Mouse (Mus musculus): ENCODE measurements around the gene 9030025P20Rik.

DNA sequence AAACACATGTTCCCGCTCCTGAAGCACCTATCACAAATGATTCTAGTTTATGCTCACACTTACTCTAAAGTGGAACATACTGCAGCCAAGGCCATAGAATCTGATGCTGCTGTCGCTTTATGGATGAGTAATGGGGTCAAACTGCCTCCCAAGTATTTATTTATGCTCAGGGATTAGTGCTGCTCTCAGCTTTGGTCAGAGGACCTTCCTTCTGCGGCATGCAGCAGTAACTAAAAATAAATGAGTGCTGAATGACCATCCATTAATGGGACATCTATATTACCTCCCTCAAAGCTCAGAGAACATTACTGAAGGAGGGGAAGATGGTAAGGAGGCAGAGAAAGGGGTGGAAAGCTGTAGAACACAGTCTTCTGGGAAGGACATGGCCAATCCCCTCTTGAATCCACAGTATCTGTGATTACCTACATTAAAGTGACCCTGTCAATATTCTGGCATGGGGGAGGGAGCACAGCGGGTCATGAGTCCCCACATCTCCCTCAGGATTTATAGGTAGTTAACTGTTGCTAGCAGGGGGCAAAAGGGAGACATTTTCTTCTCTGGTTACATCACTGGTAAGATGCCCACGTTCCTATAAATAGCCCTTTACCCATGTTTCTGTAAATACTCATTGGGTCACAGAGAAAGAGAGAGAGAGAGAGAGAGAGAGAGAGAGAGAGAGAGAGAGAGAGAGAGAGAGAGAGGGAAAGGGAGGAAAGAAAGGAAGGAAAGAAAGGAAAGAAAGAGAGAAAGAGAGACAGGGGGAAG, 42.2 kb upstream of the 9030025P20Rik start:
- no peak for TF ChIP-seq CTCF (IDR thresholded peaks at IDR 0.05; ENCODE audit: borderline replicate concordance, insufficient read depth, low read length)
- no peak for TF ChIP-seq POLR2A (IDR thresholded peaks at IDR 0.05; ENCODE audit: low read depth, low read length)

All from embryonic fibroblast, embryonic 13.5 days (primary cell).